Mouse (Mus musculus) liver, postnatal 0 days (tissue): ENCODE data around the gene Cbarp. TPM values are rescaled to one million over a fixed set of nuclear protein-coding genes. Genes with fewer than 3 reads are reported as not detected.
A peak's percentile ranks its signal among the peaks of the same experiment; 100 is the strongest.

Experiments
- ATAC-seq: fragments of 200-750 bp; cut with Nextera tagmentation; 2 replicates; pipeline ENCODE4 v1.8.0; 2017; ENCODE audit warnings: mild to moderate bottlenecking, moderate library complexity
- DNase-seq: peaks from one replicate; pipeline ENCODE4 v3.0.0-alpha.2; 2016
- H3K27ac ChIP-seq: fragments of 300-500 bp; sonication (generic); 2 replicates; pipeline ENCODE4 v1.5.1; 2014; ENCODE audit warnings: antibody characterized with exemption, moderate library complexity, mild to moderate bottlenecking, low read depth
- H3K27me3 ChIP-seq: fragments of 300-500 bp; sonication (generic); 2 replicates; pipeline ENCODE4 v1.6.1; 2014; ENCODE audit warnings: low read length, control low read depth, mixed read lengths; ENCODE audit not compliant: insufficient read depth
- H3K36me3 ChIP-seq: fragments of 300-500 bp; sonication (generic); replicated peaks from 2 replicates; pipeline ENCODE4 v1.6.1; 2014; ENCODE audit warnings: mild to moderate bottlenecking, control low read depth, low read length, moderate library complexity, mixed read lengths; ENCODE audit not compliant: insufficient read depth
- H3K4me1 ChIP-seq: fragments of 300-500 bp; sonication (generic); 2 replicates; pipeline ENCODE4 v1.6.1; 2014; ENCODE audit warnings: antibody characterized with exemption, mild to moderate bottlenecking, control low read depth; ENCODE audit not compliant: insufficient read depth
- H3K4me2 ChIP-seq: fragments of 300-500 bp; sonication (generic); 2 replicates; pipeline ENCODE4 v1.6.1; 2014; ENCODE audit warnings: low read depth, mild to moderate bottlenecking, low read length, moderate library complexity, mixed read lengths
- H3K4me3 ChIP-seq: fragments of 300-500 bp; sonication (generic); 2 replicates; pipeline ENCODE4 v1.5.1; 2014; ENCODE audit warnings: low read depth, low read length
- H3K9ac ChIP-seq: fragments of 300-500 bp; sonication (generic); replicated peaks from 2 replicates; pipeline ENCODE4 v1.6.1; 2014; ENCODE audit warnings: mild to moderate bottlenecking, moderate library complexity
- H3K9me3 ChIP-seq: fragments of 300-500 bp; sonication (generic); 2 replicates; pipeline ENCODE4 v1.6.1; 2016; ENCODE audit warnings: mild to moderate bottlenecking, control low read depth, low read length, mixed read lengths
- CTCF ChIP-seq: sonication (generic); IDR thresholded peaks from 2 replicates; pipeline ENCODE4 v1.5.1; 2016; ENCODE audit warnings: antibody characterized with exemption, low read depth
- EP300 ChIP-seq: IDR thresholded peaks from 2 replicates; pipeline ENCODE4 v1.6.1; 2016; ENCODE audit warnings: antibody characterized with exemption, low read depth, mild to moderate bottlenecking
- WGBS: fragments of 180-500 bp; shearing (Covaris S2); extraction: QIAGEN DNeasy Blood & Tissue Kit; methylation state at CpG from one replicate; pipeline ENCODE4 v1.1.7; 2014; ENCODE audit not compliant: insufficient replicate concordance; 5-methylcytosine and 5-hydroxymethylcytosine counted together
- polyA plus RNA-seq: library from polyadenylated mRNA; unstranded; fragments of >200 nt; fragmentation: Nextera tagmentation; extraction: Ambion mirVana; gene quantifications from 2 replicates; pipeline ENCODE4 v1.2.1, GENCODE M21; 2015

Cbarp gene
- polyA plus RNA-seq, 1 experiment from 2014 or later, result 0.18 TPM

DNA sequence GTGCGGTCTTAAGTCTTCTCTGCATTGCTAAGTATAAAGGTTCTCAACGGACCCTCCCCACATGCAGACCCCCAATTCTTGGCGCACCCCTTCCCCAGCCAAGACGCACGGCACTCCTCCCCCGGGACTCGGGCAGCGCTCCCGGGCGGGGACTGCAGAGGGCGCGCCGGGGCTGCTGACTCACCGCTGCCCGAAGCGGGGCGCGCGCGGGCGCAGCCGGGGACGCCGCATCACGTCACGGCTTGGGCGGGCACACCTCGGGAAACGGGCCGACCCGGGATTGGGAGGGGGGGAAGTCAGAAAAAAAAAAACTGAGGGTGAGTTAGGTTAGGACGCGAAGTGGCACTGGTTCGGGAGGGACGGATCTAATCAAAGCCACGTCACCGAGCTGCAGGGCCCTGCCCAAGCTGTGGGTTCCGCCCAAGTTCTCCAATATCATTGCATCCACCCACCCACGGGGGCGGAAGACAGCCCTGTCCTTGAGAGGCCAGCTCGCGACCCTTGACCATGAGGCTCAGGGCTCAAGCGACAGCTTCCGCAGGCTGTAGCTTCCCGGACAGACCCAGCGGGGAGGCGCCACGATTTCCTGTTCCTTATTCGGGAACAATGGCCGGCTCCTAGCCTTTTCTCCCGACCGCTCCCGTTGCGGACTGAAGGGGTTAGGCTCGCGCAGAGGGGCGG is 8.1 kb upstream of the Cbarp start:
- H3K9me3 ChIP-seq, result no peaks in the 10 kb centered on the region
- peak overlapping the region; percentile 99 for H3K27ac ChIP-seq
- no peaks in the 10 kb centered on the region for H3K27me3 ChIP-seq
- peak overlapping the region; percentile 96 for H3K4me2 ChIP-seq
- peak overlapping the region; percentile 90 for H3K4me3 ChIP-seq
- H3K9ac ChIP-seq, result peak overlapping the region; percentile 70
- WGBS, result 5% methylated on average over 57 of the region's 57 CpGs
- TF ChIP-seq CTCF, result peak; percentile 75
- TF ChIP-seq EP300, result peak; percentile 55; the same call in 1 of the 2 replicates
- DNase-seq (peak; percentile 94), ATAC-seq (peak; percentile 58)
- H3K36me3 ChIP-seq, result peaks cover 41% of the 10 kb centered on the region
- peaks cover 50% of the 10 kb centered on the region for H3K4me1 ChIP-seq

DNA sequence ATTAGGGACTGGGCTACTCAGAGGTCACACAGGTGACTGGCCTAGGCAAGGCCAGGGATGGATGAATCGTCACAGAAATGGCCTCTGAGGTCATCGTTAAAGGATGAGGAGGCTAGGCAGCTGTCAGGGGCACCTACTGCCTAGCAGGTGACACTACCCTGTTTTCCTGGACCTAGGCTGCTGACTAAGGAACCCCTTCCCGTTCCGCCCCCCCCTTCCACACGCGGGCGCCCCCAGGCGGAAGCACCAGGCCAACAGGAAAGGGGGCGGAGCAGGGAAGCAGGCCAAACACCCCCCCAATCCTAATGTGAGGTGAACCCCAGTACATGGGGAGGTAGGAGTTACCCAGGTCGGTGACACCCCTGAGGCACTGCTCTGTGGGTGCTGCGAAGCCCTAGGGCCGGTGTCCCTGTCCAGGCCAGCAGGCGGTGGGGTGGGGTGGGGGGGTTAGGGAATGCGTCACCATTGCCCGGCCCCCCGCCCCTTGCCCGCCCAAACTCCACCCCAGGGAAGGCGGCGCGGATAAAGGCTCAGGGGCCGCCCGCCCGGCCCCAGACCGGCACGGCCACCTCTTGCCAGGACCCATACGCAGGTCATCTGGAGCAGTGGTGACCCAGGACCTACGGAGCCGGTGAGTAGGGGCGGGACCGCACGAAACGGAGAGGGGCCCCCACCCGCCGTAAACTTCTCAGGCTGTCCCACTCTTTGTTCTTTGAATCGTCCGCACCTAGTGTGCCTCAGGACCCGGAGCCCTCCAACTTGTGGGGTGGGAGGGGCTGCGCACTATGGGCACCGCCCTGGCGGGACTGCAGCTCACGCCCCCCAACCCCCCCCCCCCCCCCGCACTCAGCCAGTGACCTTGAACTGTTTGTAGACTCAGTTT is 7.3 kb upstream of the Cbarp start, which contains the start of gene Midn:
Midn (plus strand) TSS at position 554 of the 883 bp plus-strand sequence.
- WGBS, result 0% methylated on average over 30 of the region's 42 CpGs
- peak; percentile 32 for ATAC-seq
- peak within 1 kb of the TSS; percentile 96 for H3K4me2 ChIP-seq
- peaks cover 48% of the 10 kb centered on the region for H3K4me1 ChIP-seq
- peak within 1 kb of the TSS; percentile 70 for H3K9ac ChIP-seq
- DNase-seq, result peak; percentile 87
- peak within 1 kb of the TSS; percentile 99 for H3K27ac ChIP-seq
- peak; percentile 10; the same call in 1 of the 2 replicates for TF ChIP-seq EP300
- TF ChIP-seq CTCF, result peak; percentile 72
- no peaks in the 10 kb centered on the region for H3K9me3 ChIP-seq
- H3K27me3 ChIP-seq, result no peaks in the 10 kb centered on the region
- peak within 1 kb of the TSS; percentile 90 for H3K4me3 ChIP-seq
- peaks cover 37% of the 10 kb centered on the region for H3K36me3 ChIP-seq

DNA sequence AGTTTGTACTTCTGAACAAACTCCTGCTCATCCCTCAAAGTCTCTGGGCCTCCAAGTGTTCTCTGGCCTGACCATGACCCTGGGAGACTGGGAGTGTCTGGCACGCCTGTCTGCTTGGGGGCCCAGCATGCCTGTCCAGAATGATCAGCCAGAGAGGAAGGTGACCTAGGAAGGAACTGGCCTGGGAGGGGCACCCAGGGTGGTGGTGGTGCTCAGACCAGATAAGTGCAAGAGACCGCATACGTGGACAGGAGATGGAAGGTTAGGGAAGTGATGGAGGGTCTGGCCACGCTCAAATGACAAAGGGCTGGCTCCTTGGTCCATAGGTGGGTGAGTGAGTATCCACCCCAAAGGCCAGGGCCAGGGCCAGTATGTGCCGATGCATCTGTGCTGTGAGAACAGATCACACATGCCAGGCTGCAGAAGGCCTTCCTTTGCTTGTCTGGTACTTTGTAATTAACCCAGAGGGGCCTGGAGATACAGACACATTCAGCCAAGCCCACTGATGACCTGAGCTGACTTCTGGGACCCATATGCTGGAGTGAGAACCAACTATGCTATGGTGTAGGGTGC is 6.6 kb upstream of the Cbarp start:
- peaks cover 30% of the 10 kb centered on the region for H3K36me3 ChIP-seq
- H3K9me3 ChIP-seq, result no peaks in the 10 kb centered on the region
- WGBS, result 49% methylated on average over 5 of the region's 5 CpGs

DNA sequence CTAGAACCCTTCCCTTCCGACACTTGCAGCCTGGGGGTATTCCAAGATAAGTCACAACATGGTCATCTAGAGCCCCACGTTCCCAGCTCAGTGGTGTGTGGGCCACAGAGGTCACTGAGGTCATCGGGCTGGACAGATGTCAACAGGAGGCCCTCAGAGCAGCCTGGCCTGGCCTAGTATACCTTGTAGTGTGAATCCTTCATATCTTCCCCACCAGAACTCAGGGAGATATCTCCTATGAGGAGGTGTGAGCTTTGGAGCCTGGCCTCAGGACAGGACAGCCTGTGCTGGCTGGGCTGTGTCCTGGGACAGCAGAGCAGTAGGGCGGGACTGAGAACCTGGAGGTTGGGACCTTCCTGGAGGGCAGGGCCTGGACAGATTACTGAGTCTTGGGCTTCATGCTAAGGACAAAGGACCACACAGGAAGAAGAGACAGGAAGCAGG is 6.0 kb upstream of the Cbarp start:
- Histone ChIP-seq H3K27ac (peak overlapping the region; percentile 99), H3K4me2 (peak overlapping the region; percentile 96), H3K4me3 (no peak overlapping the region), H3K9ac (peak overlapping the region; percentile 70), H3K27me3 (no peaks in the 10 kb centered on the region), H3K9me3 (no peaks in the 10 kb centered on the region), H3K36me3 (peaks cover 29% of the 10 kb centered on the region), H3K4me1 (peaks cover 45% of the 10 kb centered on the region)
- WGBS, result 66% methylated on average over 4 of the region's 4 CpGs
- DNase-seq (no peak), ATAC-seq (no peak)
- TF ChIP-seq EP300 (no peak), CTCF (no peak)

More for the DNA sequence above, 6.6 kb upstream of the Cbarp start:
- TF ChIP-seq EP300 (no peak), CTCF (no peak)
- ATAC-seq, result no peak
- Histone ChIP-seq H3K9ac (peak overlapping the region; percentile 70), H3K4me2 (peak overlapping the region; percentile 96), H3K4me1 (peaks cover 49% of the 10 kb centered on the region), H3K27me3 (no peaks in the 10 kb centered on the region), H3K4me3 (peak overlapping the region; percentile 90), H3K27ac (peak overlapping the region; percentile 99)
- no peak for DNase-seq

DNA sequence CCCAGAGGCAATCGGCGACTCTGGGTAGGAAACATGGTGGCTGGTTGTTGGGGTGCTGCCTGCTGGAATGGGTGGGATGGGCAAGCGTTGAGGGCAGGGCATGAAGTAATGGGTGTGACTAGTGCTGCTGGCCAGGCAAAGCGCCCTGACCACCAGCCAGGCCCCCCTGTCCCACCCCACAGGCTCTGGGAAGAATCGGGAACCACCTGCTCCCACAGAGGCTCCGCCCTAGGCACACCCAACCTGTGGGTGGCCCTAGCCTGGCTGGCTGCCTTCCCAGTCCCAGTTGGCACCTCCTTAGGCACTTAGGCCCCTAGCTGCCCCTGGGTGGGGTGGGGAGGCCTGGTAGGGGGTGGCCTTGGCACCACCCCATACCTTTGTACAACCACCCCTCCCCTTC is 5.3 kb upstream of the Cbarp start:
- DNase-seq (peak; percentile 76), ATAC-seq (no peak)
- no peaks in the 10 kb centered on the region for H3K27me3 ChIP-seq
- H3K4me3 ChIP-seq, result no peak overlapping the region
- peaks cover 26% of the 10 kb centered on the region for H3K36me3 ChIP-seq
- H3K27ac ChIP-seq, result peak overlapping the region; percentile 99
- H3K4me2 ChIP-seq, result peak overlapping the region; percentile 96
- 63% methylated on average over 6 of the region's 6 CpGs for WGBS
- H3K4me1 ChIP-seq, result peaks cover 46% of the 10 kb centered on the region
- H3K9ac ChIP-seq, result peak overlapping the region; percentile 70
- TF ChIP-seq EP300, result no peak
- TF ChIP-seq CTCF, result no peak
- H3K9me3 ChIP-seq, result no peaks in the 10 kb centered on the region
